Mouse (Mus musculus) lung, postnatal 0 days (tissue): ENCODE results near the gene Rab20. TPM values are rescaled to one million over a fixed set of nuclear protein-coding genes. Genes with fewer than 3 reads are reported as not detected.

Experiments
- ATAC-seq: fragments of 200-750 bp; cut with Nextera tagmentation; 2 replicates; pipeline ENCODE4 v1.8.0; 2017; ENCODE audit warnings: moderate library complexity
- DNase-seq: peaks from one replicate; pipeline ENCODE4 v3.0.0-alpha.2; 2016; ENCODE audit warnings: low spot score
- H3K27ac ChIP-seq: fragments of 300-500 bp; sonication (generic); 2 replicates; pipeline ENCODE4 v1.5.1; 2014; ENCODE audit warnings: antibody characterized with exemption, mild to moderate bottlenecking, low read length, mixed read lengths
- H3K27me3 ChIP-seq: fragments of 300-500 bp; sonication (generic); replicated peaks from 2 replicates; pipeline ENCODE4 v1.6.1; 2014; ENCODE audit warnings: low read length, mixed read lengths; ENCODE audit not compliant: insufficient read depth
- H3K36me3 ChIP-seq: fragments of 300-500 bp; sonication (generic); 2 replicates; pipeline ENCODE4 v1.6.1; 2014; ENCODE audit warnings: low read length, mixed read lengths; ENCODE audit not compliant: insufficient read depth
- H3K4me1 ChIP-seq: fragments of 300-500 bp; sonication (generic); 2 replicates; pipeline ENCODE4 v1.6.1; 2014; ENCODE audit warnings: antibody characterized with exemption, low read depth, low read length, mixed read lengths; ENCODE audit not compliant: insufficient read depth
- H3K4me2 ChIP-seq: fragments of 300-500 bp; sonication (generic); replicated peaks from 2 replicates; pipeline ENCODE4 v1.6.1; 2014; ENCODE audit warnings: low read depth, mild to moderate bottlenecking, low read length, moderate library complexity, mixed read lengths
- H3K4me3 ChIP-seq: fragments of 300-500 bp; sonication (generic); 2 replicates; pipeline ENCODE4 v1.5.1; 2014; ENCODE audit warnings: low read depth, low read length
- H3K9ac ChIP-seq: fragments of 300-500 bp; sonication (generic); replicated peaks from 2 replicates; pipeline ENCODE4 v1.6.1; 2014; ENCODE audit warnings: low read depth, mild to moderate bottlenecking
- H3K9me3 ChIP-seq: fragments of 300-500 bp; sonication (generic); 2 replicates; pipeline ENCODE4 v1.6.1; 2016; ENCODE audit warnings: low read length, mixed read lengths
- CTCF ChIP-seq: IDR thresholded peaks from 2 replicates; pipeline ENCODE4 v1.5.1; 2016; ENCODE audit warnings: antibody characterized with exemption, mild to moderate bottlenecking
- EP300 ChIP-seq: IDR thresholded peaks from 2 replicates; pipeline ENCODE4 v1.6.1; 2016; ENCODE audit warnings: antibody characterized with exemption, mild to moderate bottlenecking, control low read depth
- WGBS: fragments of 180-500 bp; shearing (Covaris S2); extraction: QIAGEN DNeasy Blood & Tissue Kit; methylation state at CpG from one replicate; pipeline ENCODE4 v1.1.7; 2014; 5-methylcytosine and 5-hydroxymethylcytosine counted together
- polyA plus RNA-seq: library from polyadenylated mRNA; unstranded; fragments of >200 nt; fragmentation: Nextera tagmentation; extraction: Ambion mirVana; gene quantifications from 2 replicates; pipeline ENCODE4 v1.2.1, GENCODE M21; 2015

Gene Rab20
- 17.8 and 19.9 TPM in 2 replicates for polyA plus RNA-seq

- Histone ChIP-seq H3K36me3 (no peaks in the 10 kb centered on the region), H3K9me3 (no peaks in the 10 kb centered on the region), H3K27ac (peak within 1 kb of the TSS; percentile 94), H3K4me2 (peak within 1 kb of the TSS; percentile 99), H3K9ac (peak within 1 kb of the TSS; percentile 44), H3K27me3 (no peaks in the 10 kb centered on the region), H3K4me3 (peak within 1 kb of the TSS; percentile 65), H3K4me1 (peaks cover 22% of the 10 kb centered on the region)
- TF ChIP-seq EP300: no peak
- TF ChIP-seq CTCF: no peak
- under 1% methylated on average over 67 of the region's 69 CpGs for WGBS
- ATAC-seq (peak; percentile 56), DNase-seq (peak; percentile 86)
Observed at GRCm38 (mm10) chr8:11477811-11478761, at the start of gene Rab20. Rab20 (minus strand) TSS chr8:11478710.

DNA sequence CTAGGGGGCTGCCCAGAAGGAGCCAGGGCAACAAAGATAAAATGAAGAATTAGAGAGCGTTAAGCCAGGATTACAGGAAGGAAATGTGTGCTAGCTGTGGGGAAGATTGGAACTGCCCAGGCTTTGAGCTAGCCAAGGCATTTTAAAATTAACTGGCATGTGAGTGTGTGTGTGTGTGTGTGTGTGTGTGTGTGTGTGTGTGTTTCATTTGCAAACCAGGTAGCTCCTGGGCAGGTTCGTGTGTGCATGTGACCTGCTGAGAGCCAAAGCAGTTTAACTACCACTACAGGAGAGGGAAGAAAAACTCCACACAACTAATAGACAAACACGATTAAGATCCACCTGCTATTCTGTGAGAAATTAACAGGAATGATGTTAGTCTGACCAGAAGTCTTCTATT is 44.8 kb upstream of the Rab20 start:
- 59% methylated on average over 3 of the region's 3 CpGs for WGBS

GRCm38 (mm10) chr8:11518676-11519075 is 40.2 kb upstream of the Rab20 start:
- TF ChIP-seq EP300 (no peak), CTCF (no peak)
- 65% methylated on average over 11 of the region's 11 CpGs for WGBS
- DNase-seq (peak; percentile 69), ATAC-seq (peak; percentile 32)
- no peak overlapping the region for H3K4me3 ChIP-seq
- no peak overlapping the region for H3K9ac ChIP-seq
- H3K27me3 ChIP-seq: no peaks in the 10 kb centered on the region
- no peaks in the 10 kb centered on the region for H3K4me1 ChIP-seq
- peak overlapping the region; percentile 73 for H3K27ac ChIP-seq
- no peak overlapping the region for H3K4me2 ChIP-seq
- H3K36me3 ChIP-seq: peaks cover 9% of the 10 kb centered on the region; the same call in 1 of the 2 replicates
- no peaks in the 10 kb centered on the region for H3K9me3 ChIP-seq

More for the DNA sequence above, 44.8 kb upstream of the Rab20 start:
- no peak overlapping the region for H3K4me3 ChIP-seq
- H3K9me3 ChIP-seq: no peaks in the 10 kb centered on the region
- H3K4me2 ChIP-seq: no peak overlapping the region
- no peaks in the 10 kb centered on the region for H3K27me3 ChIP-seq
- DNase-seq (no peak), ATAC-seq (no peak)
- H3K36me3 ChIP-seq: no peaks in the 10 kb centered on the region
- TF ChIP-seq EP300 (no peak), CTCF (no peak)
- no peaks in the 10 kb centered on the region for H3K4me1 ChIP-seq
- H3K9ac ChIP-seq: no peak overlapping the region
- H3K27ac ChIP-seq: no peak overlapping the region

DNA sequence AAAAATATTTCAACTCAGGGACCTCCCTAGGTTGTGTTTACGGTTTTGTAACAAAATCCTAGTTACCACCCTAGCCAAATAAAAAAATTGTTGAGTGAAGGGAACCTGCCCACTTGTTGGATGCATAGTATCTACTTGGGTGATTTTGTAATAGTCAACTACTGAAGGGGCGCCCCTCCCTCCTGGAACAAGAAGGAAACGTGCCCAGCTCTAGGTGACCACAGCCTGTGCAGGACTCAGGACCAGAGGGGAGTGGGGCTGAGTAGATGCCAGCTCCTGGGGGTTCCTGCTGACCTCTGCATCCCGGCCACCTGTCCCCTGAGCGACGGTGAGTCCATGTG is 39.5 kb upstream of the Rab20 start:
- Histone ChIP-seq H3K9ac (no peak overlapping the region), H3K27me3 (no peaks in the 10 kb centered on the region), H3K4me1 (no peaks in the 10 kb centered on the region), H3K9me3 (no peaks in the 10 kb centered on the region), H3K4me2 (no peak overlapping the region), H3K36me3 (peaks cover 15% of the 10 kb centered on the region; the same call in 1 of the 2 replicates), H3K4me3 (no peak overlapping the region), H3K27ac (peak overlapping the region; percentile 73)
- ATAC-seq: peak; percentile 85
- TF ChIP-seq EP300 (peak; percentile 63; the same call in 1 of the 2 replicates), CTCF (no peak)
- peak; percentile 89 for DNase-seq
- WGBS: 70% methylated on average over 6 of the region's 6 CpGs

DNA sequence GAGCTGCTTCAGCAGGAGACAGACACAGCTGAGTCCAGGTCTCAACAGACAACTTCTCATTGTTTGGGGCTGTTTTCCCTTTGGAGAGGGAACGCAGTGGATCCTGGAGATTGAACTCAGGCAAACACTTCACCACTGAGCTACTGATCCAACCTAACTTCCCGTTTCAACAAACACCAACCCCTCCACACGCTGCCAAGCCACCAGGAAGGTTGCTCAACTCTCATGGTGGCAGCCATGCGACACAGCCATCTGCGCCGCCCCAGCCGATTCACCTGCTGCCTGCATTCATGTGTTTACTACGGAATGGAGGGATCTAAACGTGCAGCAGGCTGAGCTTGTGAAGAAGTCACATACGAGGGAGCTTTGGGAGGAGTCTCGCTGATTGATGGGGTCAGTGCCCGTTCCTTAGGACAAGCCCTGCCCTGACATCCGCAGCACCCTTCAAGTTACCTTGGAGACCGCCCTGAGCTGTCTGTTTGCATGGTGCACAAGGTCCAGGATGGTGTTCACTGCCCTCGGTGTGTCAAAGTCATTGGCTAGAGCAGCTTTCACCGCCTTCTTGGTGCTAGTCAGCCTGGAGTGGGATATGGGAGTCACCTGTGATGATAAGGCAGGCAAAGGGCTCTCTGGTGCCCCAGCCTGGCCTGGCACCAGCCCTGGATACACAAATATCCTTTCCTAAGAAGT is 39.0 kb upstream of the Rab20 start:
- H3K9ac ChIP-seq: no peak overlapping the region
- peak overlapping the region; percentile 59; the same call in 1 of the 2 replicates for H3K27ac ChIP-seq
- WGBS: 57% methylated on average over 16 of the region's 16 CpGs
- ATAC-seq (peak; percentile 89), DNase-seq (peak; percentile 66)
- H3K27me3 ChIP-seq: no peaks in the 10 kb centered on the region
- H3K4me1 ChIP-seq: no peaks in the 10 kb centered on the region
- no peak overlapping the region for H3K4me2 ChIP-seq
- H3K4me3 ChIP-seq: no peak overlapping the region
- TF ChIP-seq EP300: no peak
- H3K9me3 ChIP-seq: no peaks in the 10 kb centered on the region
- H3K36me3 ChIP-seq: peaks cover 20% of the 10 kb centered on the region; the same call in 1 of the 2 replicates

GRCm38 (mm10) chr8:11516292-11516691 is 37.8 kb upstream of the Rab20 start:
- Histone ChIP-seq H3K4me3 (no peak overlapping the region), H3K4me1 (no peaks in the 10 kb centered on the region), H3K9me3 (no peaks in the 10 kb centered on the region), H3K4me2 (no peak overlapping the region), H3K9ac (no peak overlapping the region), H3K27me3 (no peaks in the 10 kb centered on the region), H3K27ac (no peak overlapping the region; the same call in 1 of the 2 replicates), H3K36me3 (peaks cover 28% of the 10 kb centered on the region; the same call in 1 of the 2 replicates)
- DNase-seq: no peak
- WGBS: 94% methylated on average over 9 of the region's 9 CpGs
- TF ChIP-seq CTCF: no peak
- no peak for TF ChIP-seq EP300
- no peak for ATAC-seq
